Mouse (Mus musculus): ENCODE measurements around the gene Ankrd60. TPM values are rescaled to one million over a fixed set of nuclear protein-coding genes. Genes with fewer than 3 reads are reported as not detected.
A peak's percentile ranks its signal among the peaks of the same experiment; 100 is the strongest.

Gene Ankrd60
- polyA plus RNA-seq, 1 experiment from 2014 or later: not detected

DNA sequence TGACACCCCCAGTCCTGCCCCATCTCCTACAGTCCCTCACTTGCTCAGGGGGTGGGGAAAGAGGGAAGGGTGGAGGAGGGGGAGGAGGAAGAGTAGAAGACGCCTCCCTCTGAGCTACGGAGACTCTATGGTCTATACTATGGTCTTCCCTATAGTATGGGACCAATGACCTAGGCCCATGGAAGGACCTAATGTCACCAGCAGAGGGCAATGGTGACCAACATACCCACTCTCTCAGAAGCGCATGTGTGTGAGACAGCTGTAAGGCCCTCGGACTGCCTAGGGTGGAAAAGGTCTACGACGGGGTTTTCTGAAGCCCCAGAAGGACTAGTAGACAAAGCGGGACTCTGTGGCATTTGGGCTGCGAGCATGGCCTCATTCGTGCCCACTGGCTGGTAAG, 24.3 kb downstream of the Ankrd60 start:
- Histone ChIP-seq H3K9ac (ENCODE audit: low read length) (no peak overlapping the region), H3K27me3 (ENCODE audit: control insufficient read depth, insufficient read depth, low read length) (peaks cover 6% of the 10 kb centered on the region), H3K4me3 (ENCODE audit: control insufficient read depth in 1 of 2, insufficient read depth in 1 of 2, low read depth in 1 of 2, low read length in 2 of 2) (no peak overlapping the region), H3K4me2 (ENCODE audit: low read length) (no peak overlapping the region), H3K4me1 (ENCODE audit: control insufficient read depth in 2 of 2, insufficient read depth in 2 of 2, low read length in 2 of 2) (no peaks in the 10 kb centered on the region), H3K36me3 (ENCODE audit: control insufficient read depth, insufficient read depth, low read length) (no peaks in the 10 kb centered on the region), H3K9me3 (ENCODE audit: control insufficient read depth, low read length) (no peaks in the 10 kb centered on the region; the same call in 1 of the 2 replicates), H3K27ac (replicated peaks in 1 of 2; ENCODE audit: control insufficient read depth in 1 of 2, insufficient read depth in 1 of 2, low read depth in 2 of 2, low read length in 2 of 2) (no peak overlapping the region)
- WGBS: 34% methylated on average over 9 of the region's 9 CpGs
- no peak for ATAC-seq (ENCODE audit: insufficient number of reproducible peaks, insufficient read depth, low FRiP score, low read depth)

DNA sequence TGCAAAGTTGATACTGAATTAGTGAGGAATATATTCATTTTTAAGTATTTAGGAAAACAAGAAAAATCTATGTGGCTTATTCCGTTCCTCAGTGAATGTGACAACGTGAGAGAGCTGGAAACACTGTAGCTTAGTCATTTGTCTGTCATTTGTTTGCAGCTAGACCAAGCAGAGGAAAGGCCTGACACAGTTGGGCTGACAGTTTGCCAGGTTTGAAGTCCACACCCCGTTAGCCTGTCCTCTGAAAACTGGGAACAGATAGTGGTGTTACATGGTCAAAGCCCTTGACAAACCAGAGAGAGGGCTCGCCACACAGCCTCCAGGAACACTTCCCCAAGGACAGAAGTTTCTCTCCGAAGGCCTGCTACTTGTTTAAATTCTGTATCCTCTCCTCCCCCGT, 27.5 kb downstream of the Ankrd60 start:
- H3K9me3 ChIP-seq (ENCODE audit: control insufficient read depth, low read length): no peaks in the 10 kb centered on the region
- H3K36me3 ChIP-seq (ENCODE audit: control insufficient read depth, insufficient read depth, low read length): no peaks in the 10 kb centered on the region
- peaks cover 9% of the 10 kb centered on the region for H3K27me3 ChIP-seq (ENCODE audit: control insufficient read depth, insufficient read depth, low read length)
- H3K9ac ChIP-seq (ENCODE audit: low read length): no peak overlapping the region
- no peak overlapping the region for H3K4me3 ChIP-seq (ENCODE audit: control insufficient read depth in 1 of 2, insufficient read depth in 1 of 2, low read depth in 1 of 2, low read length in 2 of 2)
- 55% methylated on average over 6 of the region's 6 CpGs for WGBS
- H3K4me1 ChIP-seq (ENCODE audit: control insufficient read depth in 2 of 2, insufficient read depth in 2 of 2, low read length in 2 of 2): no peaks in the 10 kb centered on the region
- ATAC-seq (ENCODE audit: insufficient number of reproducible peaks, insufficient read depth, low FRiP score, low read depth): no peak
- H3K4me2 ChIP-seq (ENCODE audit: low read length): no peak overlapping the region
- H3K27ac ChIP-seq (replicated peaks in 1 of 2; ENCODE audit: control insufficient read depth in 1 of 2, insufficient read depth in 1 of 2, low read depth in 2 of 2, low read length in 2 of 2): no peak overlapping the region

DNA sequence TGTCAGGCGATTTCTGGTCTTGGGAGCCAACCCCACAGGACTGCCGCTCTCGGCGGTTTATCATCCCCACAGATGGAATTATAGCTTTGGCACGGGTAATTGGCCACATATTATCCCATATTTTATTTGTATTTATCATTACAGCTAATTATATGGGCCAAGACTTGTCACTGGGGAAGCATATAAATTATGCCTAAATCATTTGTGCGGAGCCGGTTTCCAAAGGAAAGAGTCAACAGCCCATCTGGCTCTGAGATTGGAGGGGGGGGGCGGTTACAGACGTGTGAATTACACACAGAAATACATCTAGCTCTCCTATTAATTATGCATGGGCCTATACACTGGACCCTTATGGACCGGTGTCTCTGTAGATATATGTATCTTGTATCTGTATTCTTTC, 28.9 kb downstream of the Ankrd60 start:
- H3K4me1 ChIP-seq (ENCODE audit: control insufficient read depth in 2 of 2, insufficient read depth in 2 of 2, low read length in 2 of 2): no peaks in the 10 kb centered on the region
- WGBS: 85% methylated on average over 10 of the region's 10 CpGs
- no peak for ATAC-seq (ENCODE audit: insufficient number of reproducible peaks, insufficient read depth, low FRiP score, low read depth)

GRCm38 (mm10) chr2:173545992-173546703, 32.0 kb downstream of the Ankrd60 start:
- Histone ChIP-seq H3K27ac (replicated peaks in 1 of 2; ENCODE audit: control insufficient read depth in 1 of 2, insufficient read depth in 1 of 2, low read depth in 2 of 2, low read length in 2 of 2) (no peak overlapping the region), H3K27me3 (ENCODE audit: control insufficient read depth, insufficient read depth, low read length) (0 out of 2 replicates have a peak, but pooled peaks cover 11% of the 10 kb centered on the region), H3K4me1 (ENCODE audit: control insufficient read depth in 2 of 2, insufficient read depth in 2 of 2, low read length in 2 of 2) (no peaks in the 10 kb centered on the region), H3K9ac (ENCODE audit: low read length) (no peak overlapping the region), H3K36me3 (ENCODE audit: control insufficient read depth, insufficient read depth, low read length) (no peaks in the 10 kb centered on the region), H3K4me2 (ENCODE audit: low read length) (no peak overlapping the region), H3K9me3 (ENCODE audit: control insufficient read depth, low read length) (no peaks in the 10 kb centered on the region), H3K4me3 (ENCODE audit: control insufficient read depth in 1 of 2, insufficient read depth in 1 of 2, low read depth in 1 of 2, low read length in 2 of 2) (no peak overlapping the region)
- no peak for ATAC-seq (ENCODE audit: insufficient number of reproducible peaks, insufficient read depth, low FRiP score, low read depth)
- WGBS: 45% methylated on average over 15 of the region's 15 CpGs

More for the DNA sequence above, 28.9 kb downstream of the Ankrd60 start:
- Histone ChIP-seq H3K36me3 (ENCODE audit: control insufficient read depth, insufficient read depth, low read length) (no peaks in the 10 kb centered on the region), H3K9me3 (ENCODE audit: control insufficient read depth, low read length) (no peaks in the 10 kb centered on the region), H3K27ac (replicated peaks in 1 of 2; ENCODE audit: control insufficient read depth in 1 of 2, insufficient read depth in 1 of 2, low read depth in 2 of 2, low read length in 2 of 2) (no peak overlapping the region), H3K9ac (ENCODE audit: low read length) (no peak overlapping the region), H3K4me2 (ENCODE audit: low read length) (no peak overlapping the region), H3K27me3 (ENCODE audit: control insufficient read depth, insufficient read depth, low read length) (peaks cover 11% of the 10 kb centered on the region), H3K4me3 (ENCODE audit: control insufficient read depth in 1 of 2, insufficient read depth in 1 of 2, low read depth in 1 of 2, low read length in 2 of 2) (no peak overlapping the region)

GRCm38 (mm10) chr2:173542716-173543115, 35.4 kb downstream of the Ankrd60 start:
- Histone ChIP-seq H3K4me3 (ENCODE audit: control insufficient read depth in 1 of 2, insufficient read depth in 1 of 2, low read depth in 1 of 2, low read length in 2 of 2) (no peak overlapping the region), H3K9ac (ENCODE audit: low read length) (no peak overlapping the region), H3K4me2 (ENCODE audit: low read length) (no peak overlapping the region), H3K36me3 (ENCODE audit: control insufficient read depth, insufficient read depth, low read length) (no peaks in the 10 kb centered on the region), H3K9me3 (ENCODE audit: control insufficient read depth, low read length) (no peaks in the 10 kb centered on the region), H3K4me1 (ENCODE audit: control insufficient read depth in 2 of 2, insufficient read depth in 2 of 2, low read length in 2 of 2) (peaks cover 3 to 7% of the 10 kb centered on the region in 2 experiments; a peak in 3 of 4 replicates), H3K27me3 (ENCODE audit: control insufficient read depth, insufficient read depth, low read length) (0 out of 2 replicates have a peak, but pooled peaks cover 11% of the 10 kb centered on the region), H3K27ac (replicated peaks in 1 of 2; ENCODE audit: control insufficient read depth in 1 of 2, insufficient read depth in 1 of 2, low read depth in 2 of 2, low read length in 2 of 2) (no peak overlapping the region)
- no peak for ATAC-seq (ENCODE audit: insufficient number of reproducible peaks, insufficient read depth, low FRiP score, low read depth)
- WGBS: 79% methylated on average over 4 of the region's 4 CpGs

- Histone ChIP-seq H3K4me2 (ENCODE audit: low read length) (no peak overlapping the region), H3K36me3 (ENCODE audit: control insufficient read depth, insufficient read depth, low read length) (no peaks in the 10 kb centered on the region), H3K27me3 (ENCODE audit: control insufficient read depth, insufficient read depth, low read length) (0 out of 2 replicates have a peak, but pooled peaks cover 11% of the 10 kb centered on the region), H3K27ac (replicated peaks in 1 of 2; ENCODE audit: control insufficient read depth in 1 of 2, insufficient read depth in 1 of 2, low read depth in 2 of 2, low read length in 2 of 2) (no peak overlapping the region), H3K4me1 (ENCODE audit: control insufficient read depth in 2 of 2, insufficient read depth in 2 of 2, low read length in 2 of 2) (peaks cover 3 to 7% of the 10 kb centered on the region in 2 experiments; a peak in 3 of 4 replicates), H3K4me3 (ENCODE audit: control insufficient read depth in 1 of 2, insufficient read depth in 1 of 2, low read depth in 1 of 2, low read length in 2 of 2) (no peak overlapping the region), H3K9me3 (ENCODE audit: control insufficient read depth, low read length) (no peaks in the 10 kb centered on the region), H3K9ac (ENCODE audit: low read length) (no peak overlapping the region)
- no peak for ATAC-seq (ENCODE audit: insufficient number of reproducible peaks, insufficient read depth, low FRiP score, low read depth)
- 24% methylated on average over 4 of the region's 4 CpGs for WGBS
Measured at GRCm38 (mm10) chr2:173541748-173542147, 36.4 kb downstream of the Ankrd60 start.

- 29% methylated on average over 15 of the region's 15 CpGs for WGBS
- Histone ChIP-seq H3K9ac (ENCODE audit: low read length) (no peak overlapping the region), H3K27me3 (ENCODE audit: control insufficient read depth, insufficient read depth, low read length) (no peaks in the 10 kb centered on the region), H3K27ac (replicated peaks in 1 of 2; ENCODE audit: control insufficient read depth in 1 of 2, insufficient read depth in 1 of 2, low read depth in 2 of 2, low read length in 2 of 2) (no peak overlapping the region), H3K9me3 (ENCODE audit: control insufficient read depth, low read length) (no peaks in the 10 kb centered on the region), H3K4me1 (ENCODE audit: control insufficient read depth in 2 of 2, insufficient read depth in 2 of 2, low read length in 2 of 2) (peaks cover 3 to 7% of the 10 kb centered on the region in 2 experiments; a peak in 3 of 4 replicates), H3K36me3 (ENCODE audit: control insufficient read depth, insufficient read depth, low read length) (no peaks in the 10 kb centered on the region), H3K4me3 (ENCODE audit: control insufficient read depth in 1 of 2, insufficient read depth in 1 of 2, low read depth in 1 of 2, low read length in 2 of 2) (no peak overlapping the region), H3K4me2 (ENCODE audit: low read length) (peak overlapping the region; percentile 22; the same call in 1 of the 2 replicates)
- ATAC-seq (ENCODE audit: insufficient number of reproducible peaks, insufficient read depth, low FRiP score, low read depth): no peak
Measured at GRCm38 (mm10) chr2:173539781-173540180, 38.4 kb downstream of the Ankrd60 start.

All from heart, embryonic 14.5 days (tissue).